Mouse (Mus musculus) hindbrain, embryonic 14.5 days (tissue): ENCODE data around the gene Carmil2. TPM values are rescaled to one million over a fixed set of nuclear protein-coding genes. Genes with fewer than 3 reads are reported as not detected.

ENCODE experiments used
- ATAC-seq: fragments of 200-750 bp; cut with Nextera tagmentation; 2 replicates; pipeline ENCODE4 v1.8.0; 2017; ENCODE audit warnings: moderate number of reproducible peaks, mild to moderate bottlenecking, moderate TSS enrichment, moderate library complexity; ENCODE audit not compliant: low FRiP score
- DNase-seq: peaks from one replicate; pipeline ENCODE4 v3.0.0-alpha.2; 2015; ENCODE audit warnings: low spot score
- H3K27ac ChIP-seq: fragments of 300-500 bp; sonication (generic); 2 replicates; pipeline ENCODE4 v1.5.1; 2014; ENCODE audit warnings: mild to moderate bottlenecking, moderate library complexity
- H3K27me3 ChIP-seq: fragments of 300-500 bp; sonication (generic); 2 replicates; pipeline ENCODE4 v1.6.1; 2014; ENCODE audit warnings: mild to moderate bottlenecking, low read length, mixed read lengths; ENCODE audit not compliant: control insufficient read depth, insufficient read depth
- H3K36me3 ChIP-seq: fragments of 300-500 bp; sonication (generic); replicated peaks from 2 replicates; pipeline ENCODE4 v1.6.1; 2014; ENCODE audit not compliant: control insufficient read depth, insufficient read depth
- H3K4me1 ChIP-seq: fragments of 300-500 bp; sonication (generic); replicated peaks from 2 replicates; pipeline ENCODE4 v1.6.1; 2014; ENCODE audit warnings: antibody characterized with exemption, low read length, mixed read lengths; ENCODE audit not compliant: control insufficient read depth, insufficient read depth
- H3K4me2 ChIP-seq: fragments of 300-500 bp; sonication (generic); replicated peaks from 2 replicates; pipeline ENCODE4 v1.6.1; 2014; ENCODE audit warnings: mild to moderate bottlenecking, moderate library complexity
- H3K4me3 ChIP-seq: fragments of 300-500 bp; sonication (generic); replicated peaks from 2 replicates; pipeline ENCODE4 v1.5.1; 2014; ENCODE audit warnings: mild to moderate bottlenecking, low read length
- H3K9ac ChIP-seq: fragments of 300-500 bp; sonication (generic); 2 replicates; pipeline ENCODE4 v1.6.1; 2014
- H3K9me3 ChIP-seq: fragments of 300-500 bp; sonication (generic); 2 replicates; pipeline ENCODE4 v1.6.1; 2016; ENCODE audit warnings: low read length; ENCODE audit not compliant: control insufficient read depth
- WGBS: fragments of 180-500 bp; shearing (Covaris S2); extraction: QIAGEN DNeasy Blood & Tissue Kit; methylation state at CpG from one replicate; pipeline ENCODE4 v1.1.7; 2014; 5-methylcytosine and 5-hydroxymethylcytosine counted together
- polyA plus RNA-seq: library from polyadenylated mRNA; unstranded; fragments of >200 nt; fragmentation: Nextera tagmentation; extraction: Ambion mirVana; gene quantifications from 2 replicates; pipeline ENCODE4 v1.2.1, GENCODE M21; 2014

The Carmil2 gene
- polyA plus RNA-seq, 1 experiment from 2014 or later: 22.3 TPM

DNA sequence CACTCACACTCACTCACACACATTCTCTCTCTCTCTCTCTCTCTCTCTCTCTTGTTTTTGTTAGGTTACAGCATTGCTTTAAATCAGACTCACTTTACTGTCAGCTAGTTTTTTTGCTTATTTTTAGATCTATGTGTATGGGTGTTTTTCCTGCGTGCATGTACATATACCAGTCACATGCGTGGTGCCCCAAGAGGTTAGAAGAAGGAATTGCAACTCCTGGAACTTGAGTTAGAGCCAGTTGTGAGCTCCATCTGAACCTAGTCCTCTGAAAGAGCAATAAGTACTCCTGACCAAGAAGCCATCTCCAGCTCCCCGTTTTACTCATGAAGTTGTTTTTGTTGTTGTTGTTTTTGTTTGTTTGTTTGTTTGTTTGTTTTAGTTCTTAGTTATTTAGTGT lies 24.9 kb upstream of the Carmil2 start:
- no peak overlapping the region for H3K4me2 ChIP-seq
- no peak overlapping the region for H3K27ac ChIP-seq
- WGBS: 80% methylated on average over 3 of the region's 3 CpGs
- no peaks in the 10 kb centered on the region for H3K9me3 ChIP-seq
- H3K4me3 ChIP-seq: no peak overlapping the region
- H3K9ac ChIP-seq: no peak overlapping the region
- DNase-seq (no peak), ATAC-seq (no peak)
- no peaks in the 10 kb centered on the region for H3K4me1 ChIP-seq
- no peaks in the 10 kb centered on the region for H3K27me3 ChIP-seq
- H3K36me3 ChIP-seq: peaks cover 24% of the 10 kb centered on the region

DNA sequence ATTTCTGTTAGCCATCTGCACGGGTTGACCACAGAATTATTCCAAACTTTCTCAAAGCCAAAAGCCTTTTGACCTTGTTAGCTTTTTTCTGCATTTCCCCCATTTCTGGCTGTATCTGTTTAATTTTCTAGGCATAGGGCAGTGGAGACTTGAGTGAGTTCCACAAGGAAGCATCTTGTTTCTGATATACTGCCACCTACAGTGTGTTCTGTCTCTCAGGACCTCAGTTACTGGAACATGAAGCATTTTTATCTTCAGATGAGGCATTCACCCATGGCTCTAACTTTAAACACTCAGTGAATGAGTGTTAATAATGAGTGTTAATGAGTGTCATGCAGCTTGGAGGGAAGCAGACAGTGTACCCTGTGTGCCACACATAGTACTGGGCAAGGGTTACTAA lies 8.2 kb upstream of the Carmil2 start:
- ATAC-seq (no peak), DNase-seq (no peak)
- WGBS: 94% methylated on average over 1 of the region's 1 CpGs
- Histone ChIP-seq H3K4me1 (no peaks in the 10 kb centered on the region), H3K4me2 (no peak overlapping the region), H3K27ac (no peak overlapping the region), H3K27me3 (no peaks in the 10 kb centered on the region), H3K36me3 (peaks cover 98% of the 10 kb centered on the region), H3K4me3 (no peak overlapping the region), H3K9me3 (no peaks in the 10 kb centered on the region), H3K9ac (no peak overlapping the region)

DNA sequence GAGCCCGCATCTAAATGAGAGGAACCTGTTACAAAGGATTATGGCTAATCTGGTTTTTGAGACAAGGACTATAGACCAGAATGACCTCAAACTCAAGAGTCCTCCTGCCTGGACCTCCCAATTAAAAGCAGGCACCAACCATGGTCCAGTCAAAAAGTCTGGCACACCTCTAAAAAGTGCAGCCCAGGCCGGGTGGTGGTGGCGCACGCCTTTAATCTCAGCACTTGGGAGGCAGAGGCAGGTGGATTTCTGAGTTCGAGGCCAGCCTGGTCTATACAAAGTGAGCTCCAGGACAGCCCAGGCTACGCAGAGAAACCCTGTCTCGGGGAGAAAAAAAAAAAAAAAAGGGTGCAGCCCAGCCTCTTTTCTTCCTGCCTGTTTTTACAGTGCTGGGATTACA lies 749 bp upstream of the Carmil2 start:
- no peak overlapping the region for H3K27ac ChIP-seq
- WGBS: 86% methylated on average over 7 of the region's 7 CpGs

DNA sequence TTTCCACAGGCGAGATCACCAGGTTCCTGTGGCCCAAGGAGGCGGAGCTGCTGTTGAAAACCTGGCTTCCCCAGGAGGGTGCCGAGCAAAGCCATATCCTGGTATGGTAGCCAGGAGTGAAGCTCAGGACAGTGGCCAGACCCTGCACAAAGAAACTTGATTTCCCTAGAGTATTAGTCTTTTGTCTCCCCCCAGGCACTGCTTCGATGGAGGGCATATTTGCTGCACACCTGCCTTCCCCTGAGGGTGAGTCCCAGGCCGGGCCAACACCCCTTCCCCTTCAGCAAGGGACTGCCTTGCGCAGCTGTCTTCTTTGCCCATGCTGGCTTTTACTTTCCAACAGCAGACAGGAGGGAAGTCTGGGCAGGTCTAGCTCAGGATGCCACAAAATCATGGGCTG lies 477 bp downstream of the Carmil2 start:
- Histone ChIP-seq H3K4me3 (no peak overlapping the region), H3K4me2 (no peak overlapping the region), H3K9ac (no peak overlapping the region), H3K27ac (no peak overlapping the region), H3K27me3 (no peaks in the 10 kb centered on the region), H3K4me1 (no peaks in the 10 kb centered on the region), H3K9me3 (no peaks in the 10 kb centered on the region), H3K36me3 (peaks cover 28% of the 10 kb centered on the region)
- DNase-seq (no peak), ATAC-seq (no peak)
- 66% methylated on average over 6 of the region's 6 CpGs for WGBS

More for the DNA sequence above, 749 bp upstream of the Carmil2 start:
- DNase-seq (no peak), ATAC-seq (no peak)
- H3K4me3 ChIP-seq: no peak overlapping the region
- H3K27me3 ChIP-seq: no peaks in the 10 kb centered on the region
- no peak overlapping the region; the same call in 1 of the 2 replicates for H3K4me2 ChIP-seq
- H3K9ac ChIP-seq: no peak overlapping the region
- H3K9me3 ChIP-seq: no peaks in the 10 kb centered on the region
- H3K4me1 ChIP-seq: no peaks in the 10 kb centered on the region
- H3K36me3 ChIP-seq: peaks cover 40% of the 10 kb centered on the region

DNA sequence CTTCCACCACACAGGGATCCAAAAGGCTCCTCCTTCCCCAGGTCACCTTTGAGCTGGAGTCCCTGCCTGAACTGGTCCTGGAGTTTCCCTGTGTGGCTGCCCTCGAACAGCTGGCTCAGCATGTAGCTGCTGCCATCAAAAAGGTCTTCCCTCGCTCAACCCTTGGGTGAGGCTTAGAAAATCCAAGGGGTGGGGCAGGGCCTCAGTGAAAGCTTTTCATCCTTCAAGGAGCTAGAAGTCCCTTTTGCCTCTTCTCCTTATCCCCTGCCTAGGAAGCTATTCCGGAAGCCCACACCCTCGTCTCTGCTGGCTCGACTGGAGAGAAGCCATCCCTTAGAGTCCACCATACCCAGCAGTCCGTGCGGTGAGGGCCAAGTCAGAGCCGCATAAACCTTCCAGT lies 1.4 kb downstream of the Carmil2 start:
- Histone ChIP-seq H3K4me3 (no peak overlapping the region), H3K27ac (no peak overlapping the region), H3K9me3 (no peaks in the 10 kb centered on the region), H3K9ac (no peak overlapping the region), H3K4me1 (no peaks in the 10 kb centered on the region), H3K36me3 (peaks cover 18% of the 10 kb centered on the region), H3K4me2 (no peak overlapping the region), H3K27me3 (no peaks in the 10 kb centered on the region)
- ATAC-seq (no peak), DNase-seq (no peak)
- WGBS: 65% methylated on average over 8 of the region's 8 CpGs

DNA sequence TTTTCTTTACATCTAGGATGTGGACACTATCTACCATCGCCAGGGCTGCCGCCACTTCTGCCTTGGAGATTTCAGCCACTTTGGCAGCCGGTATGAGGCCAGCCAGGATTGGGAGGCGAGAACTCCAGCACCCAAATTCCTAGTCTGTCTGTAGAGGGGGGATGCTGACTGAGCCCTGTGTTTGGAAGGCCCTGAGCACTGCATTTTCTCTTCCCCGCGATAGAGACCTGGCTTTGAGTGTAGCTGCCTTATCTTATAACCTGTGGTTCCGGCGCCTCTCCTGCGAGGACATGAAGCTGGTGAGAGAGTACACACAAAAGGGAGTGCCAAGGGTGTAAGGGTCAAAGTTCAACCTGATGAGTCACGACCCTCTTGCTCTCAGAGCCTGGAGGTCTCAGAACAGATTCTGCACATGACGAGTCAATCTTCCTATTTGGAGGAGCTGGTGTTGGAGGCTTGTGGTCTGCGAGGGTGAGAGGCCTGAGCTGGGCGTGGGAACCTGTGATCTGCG lies 2.2 kb downstream of the Carmil2 start:
- Histone ChIP-seq H3K27ac (no peak overlapping the region), H3K4me1 (no peaks in the 10 kb centered on the region), H3K4me2 (no peak overlapping the region), H3K36me3 (peaks cover 10% of the 10 kb centered on the region; the same call in 1 of the 2 replicates), H3K9ac (no peak overlapping the region), H3K4me3 (no peak overlapping the region), H3K9me3 (no peaks in the 10 kb centered on the region), H3K27me3 (no peaks in the 10 kb centered on the region)
- ATAC-seq (no peak), DNase-seq (no peak)
- 73% methylated on average over 14 of the region's 14 CpGs for WGBS

DNA sequence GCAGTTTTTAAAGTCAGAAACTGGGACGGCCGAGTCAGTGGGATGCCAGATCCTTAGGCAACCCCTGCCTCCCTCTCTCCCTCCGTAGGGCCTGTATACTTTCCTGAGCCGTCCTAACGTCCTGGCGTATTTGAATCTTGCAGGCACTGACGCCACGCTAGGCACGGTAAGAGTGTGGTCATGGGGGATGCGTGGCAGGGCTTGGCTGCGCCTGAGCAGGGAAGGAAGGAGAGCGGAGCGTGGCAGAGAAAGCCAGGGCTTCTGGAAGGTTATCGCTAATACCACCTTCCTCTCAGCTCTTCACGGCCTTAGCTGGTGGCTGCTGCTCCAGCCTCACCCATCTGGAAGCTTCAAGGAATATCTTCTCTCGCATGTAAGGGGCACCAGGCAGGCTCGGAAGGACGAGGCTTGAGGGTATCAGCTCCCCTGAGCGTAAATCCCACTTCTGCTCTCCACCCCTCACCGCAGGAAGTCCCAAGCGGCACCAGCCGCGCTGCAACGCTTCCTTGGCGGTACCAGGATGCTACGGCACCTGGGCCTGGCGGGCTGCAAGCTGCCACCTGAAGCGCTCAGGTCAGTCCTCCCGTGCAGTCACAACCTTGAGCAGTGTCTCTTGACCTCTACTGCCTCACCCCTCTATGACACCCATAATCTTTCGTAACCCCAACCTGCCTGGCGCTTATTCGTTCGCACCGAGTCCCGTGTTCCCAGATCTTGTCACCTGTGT lies 3.3 kb downstream of the Carmil2 start:
- Histone ChIP-seq H3K4me3 (no peak overlapping the region), H3K36me3 (no peaks in the 10 kb centered on the region), H3K27me3 (no peaks in the 10 kb centered on the region), H3K9ac (no peak overlapping the region), H3K9me3 (no peaks in the 10 kb centered on the region), H3K4me1 (no peaks in the 10 kb centered on the region), H3K27ac (no peak overlapping the region), H3K4me2 (no peak overlapping the region)
- 61% methylated on average over 35 of the region's 35 CpGs for WGBS
- DNase-seq (no peak), ATAC-seq (no peak)

DNA sequence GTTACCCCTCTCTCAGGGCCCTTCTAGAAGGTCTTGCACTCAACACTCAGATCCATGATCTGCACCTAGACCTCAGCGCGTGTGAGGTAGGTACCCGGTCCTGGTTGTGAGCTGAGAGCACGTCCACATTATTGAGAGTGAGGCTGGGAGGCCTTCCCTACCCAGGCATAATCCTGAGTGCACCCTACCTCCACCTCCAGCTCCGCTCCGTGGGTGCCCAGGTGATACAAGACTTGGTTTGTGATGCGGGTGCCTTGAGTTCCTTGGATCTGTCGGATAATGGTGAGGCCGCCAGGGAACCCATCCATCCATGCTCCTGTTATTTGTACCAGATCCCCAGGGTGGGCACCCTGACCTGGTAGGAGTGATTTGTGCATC lies 3.9 kb downstream of the Carmil2 start:
- H3K9me3 ChIP-seq: no peaks in the 10 kb centered on the region
- peaks cover 5% of the 10 kb centered on the region for H3K4me1 ChIP-seq
- no peak overlapping the region for H3K4me3 ChIP-seq
- no peaks in the 10 kb centered on the region for H3K27me3 ChIP-seq
- DNase-seq: no peak
- 96% methylated on average over 9 of the region's 9 CpGs for WGBS
- H3K36me3 ChIP-seq: no peaks in the 10 kb centered on the region
- no peak overlapping the region for H3K9ac ChIP-seq
- ATAC-seq: no peak
- no peak overlapping the region for H3K4me2 ChIP-seq
- H3K27ac ChIP-seq: no peak overlapping the region

DNA sequence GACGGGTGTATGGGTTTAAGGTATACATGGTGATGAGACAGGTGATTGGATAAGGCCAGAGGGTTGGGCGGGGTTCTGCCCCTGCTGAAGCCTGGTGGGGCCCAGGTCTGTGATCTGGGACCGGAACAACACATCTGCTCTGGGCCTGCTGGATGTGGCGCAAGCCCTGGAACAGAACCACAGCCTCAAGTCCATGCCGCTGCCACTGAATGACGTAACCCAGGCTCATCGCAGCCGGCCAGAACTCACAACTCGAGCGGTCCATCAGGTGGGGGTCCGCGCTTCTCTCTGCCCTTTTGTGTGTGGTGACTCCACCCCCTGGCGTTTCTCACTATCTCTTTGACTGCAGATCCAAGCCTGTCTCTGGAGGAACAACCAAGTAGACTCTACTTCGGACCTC lies 4.9 kb downstream of the Carmil2 start:
- Histone ChIP-seq H3K27me3 (no peaks in the 10 kb centered on the region), H3K4me3 (no peak overlapping the region), H3K27ac (no peak overlapping the region), H3K9ac (no peak overlapping the region), H3K4me2 (no peak overlapping the region), H3K9me3 (no peaks in the 10 kb centered on the region), H3K36me3 (peaks cover 9% of the 10 kb centered on the region), H3K4me1 (peaks cover 13% of the 10 kb centered on the region)
- no peak for ATAC-seq
- DNase-seq: no peak
- WGBS: 87% methylated on average over 14 of the region's 14 CpGs
